Mouse (Mus musculus) kidney, postnatal 0 days (tissue): Measurements from ENCODE around the gene Adamts2. TPM values are rescaled to one million over a fixed set of nuclear protein-coding genes. Genes with fewer than 3 reads are reported as not detected.

Source experiments
- ATAC-seq: fragments of 200-750 bp; cut with Nextera tagmentation; replicated peaks from 2 replicates; pipeline ENCODE4 v1.8.0; 2017; ENCODE audit warnings: low read depth, moderate number of reproducible peaks, moderate TSS enrichment, moderate library complexity; ENCODE audit not compliant: low FRiP score
- DNase-seq: peaks from one replicate; pipeline ENCODE4 v3.0.0-alpha.2; 2016; ENCODE audit warnings: low spot score
- H3K27ac ChIP-seq: fragments of 300-500 bp; sonication (generic); 2 replicates; pipeline ENCODE4 v1.5.1; 2014; ENCODE audit warnings: mild to moderate bottlenecking
- H3K27me3 ChIP-seq: fragments of 300-500 bp; sonication (generic); 2 replicates; pipeline ENCODE4 v1.6.1; 2014; ENCODE audit warnings: low read length, mixed read lengths; ENCODE audit not compliant: insufficient read depth
- H3K36me3 ChIP-seq: fragments of 300-500 bp; sonication (generic); 2 replicates; pipeline ENCODE4 v1.6.1; 2014; ENCODE audit warnings: low read length, mixed read lengths; ENCODE audit not compliant: insufficient read depth
- H3K4me1 ChIP-seq: fragments of 300-500 bp; sonication (generic); replicated peaks from 2 replicates; pipeline ENCODE4 v1.6.1; 2014; ENCODE audit warnings: antibody characterized with exemption, low read length, mixed read lengths; ENCODE audit not compliant: insufficient read depth
- H3K4me2 ChIP-seq: fragments of 300-500 bp; sonication (generic); 2 replicates; pipeline ENCODE4 v1.6.1; 2014; ENCODE audit warnings: mild to moderate bottlenecking, low read length, moderate library complexity, mixed read lengths
- H3K4me3 ChIP-seq: fragments of 300-500 bp; sonication (generic); replicated peaks from 2 replicates; pipeline ENCODE4 v1.5.1; 2014; ENCODE audit warnings: low read depth, low read length
- H3K9ac ChIP-seq: fragments of 300-500 bp; sonication (generic); 2 replicates; pipeline ENCODE4 v1.6.1; 2014; ENCODE audit warnings: low read depth, low read length
- H3K9me3 ChIP-seq: fragments of 300-500 bp; sonication (generic); replicated peaks from 2 replicates; pipeline ENCODE4 v1.6.1; 2016; ENCODE audit warnings: low read length, inconsistent platforms, mixed read lengths
- CTCF ChIP-seq: IDR thresholded peaks from 2 replicates; pipeline ENCODE4 v1.5.1; 2016; ENCODE audit warnings: antibody characterized with exemption, low read depth, mild to moderate bottlenecking, moderate library complexity
- WGBS: fragments of 180-500 bp; shearing (Covaris S2); extraction: QIAGEN DNeasy Blood & Tissue Kit; methylation state at CpG from one replicate; pipeline ENCODE4 v1.1.7; 2014; 5-methylcytosine and 5-hydroxymethylcytosine counted together
- polyA plus RNA-seq: library from polyadenylated mRNA; unstranded; fragments of >200 nt; fragmentation: Nextera tagmentation; extraction: Ambion mirVana; gene quantifications from 2 replicates; pipeline ENCODE4 v1.2.1, GENCODE M21; 2015

Gene Adamts2
- polyA plus RNA-seq, 1 experiment from 2014 or later = 5.0 TPM

- Histone ChIP-seq H3K27ac (no peak overlapping the region), H3K4me1 (no peaks in the 10 kb centered on the region), H3K4me2 (no peak overlapping the region), H3K4me3 (no peak overlapping the region), H3K9me3 (no peaks in the 10 kb centered on the region), H3K36me3 (no peaks in the 10 kb centered on the region), H3K9ac (no peak overlapping the region), H3K27me3 (no peaks in the 10 kb centered on the region)
- 46% methylated on average over 7 of the region's 7 CpGs for whole genome bisulfite sequencing
- ATAC-seq = no peak
- DNase-seq = peak; percentile 61
- TF ChIP-seq CTCF = peak; percentile 74
Measured at GRCm38 (mm10) chr11:50587026-50587425, 14.9 kb upstream of the Adamts2 start.

GRCm38 (mm10) chr11:50587787-50588186 is 14.1 kb upstream of the Adamts2 start:
- peak; percentile 68 for TF ChIP-seq CTCF
- no peak overlapping the region for H3K9ac ChIP-seq
- H3K9me3 ChIP-seq = no peaks in the 10 kb centered on the region
- no peaks in the 10 kb centered on the region for H3K4me1 ChIP-seq
- WGBS = 20% methylated on average over 3 of the region's 3 CpGs
- no peaks in the 10 kb centered on the region for H3K36me3 ChIP-seq
- DNase-seq (peak; percentile 43), ATAC-seq (no peak)
- no peak overlapping the region for H3K4me2 ChIP-seq
- no peak overlapping the region for H3K4me3 ChIP-seq
- no peak overlapping the region for H3K27ac ChIP-seq
- H3K27me3 ChIP-seq = no peaks in the 10 kb centered on the region

- Histone ChIP-seq H3K9me3 (no peaks in the 10 kb centered on the region), H3K27ac (no peak overlapping the region), H3K27me3 (no peaks in the 10 kb centered on the region), H3K4me3 (no peak overlapping the region), H3K36me3 (no peaks in the 10 kb centered on the region), H3K4me1 (no peaks in the 10 kb centered on the region), H3K4me2 (no peak overlapping the region), H3K9ac (no peak overlapping the region)
- ATAC-seq (no peak), DNase-seq (peak; percentile 18)
- peak; percentile 71 for TF ChIP-seq CTCF
- 37% methylated on average over 11 of the region's 11 CpGs for WGBS
Measured at GRCm38 (mm10) chr11:50589060-50589459, 12.8 kb upstream of the Adamts2 start.

- no peak overlapping the region for H3K4me3 ChIP-seq
- no peak overlapping the region for H3K27ac ChIP-seq
- no peak overlapping the region for H3K4me2 ChIP-seq
- WGBS = 62% methylated on average over 13 of the region's 13 CpGs
- no peak for ATAC-seq
- no peaks in the 10 kb centered on the region for H3K9me3 ChIP-seq
- peak; percentile 7 for DNase-seq
- no peaks in the 10 kb centered on the region for H3K4me1 ChIP-seq
- H3K27me3 ChIP-seq = no peaks in the 10 kb centered on the region
- no peak for TF ChIP-seq CTCF
- H3K9ac ChIP-seq = no peak overlapping the region
- H3K36me3 ChIP-seq = no peaks in the 10 kb centered on the region
Measured at GRCm38 (mm10) chr11:50591053-50591452, 10.8 kb upstream of the Adamts2 start.

GRCm38 (mm10) chr11:50592892-50593553 is 8.9 kb upstream of the Adamts2 start:
- 66% methylated on average over 16 of the region's 16 CpGs for WGBS
- no peak for TF ChIP-seq CTCF
- Histone ChIP-seq H3K4me1 (no peaks in the 10 kb centered on the region), H3K4me2 (no peak overlapping the region), H3K27ac (no peak overlapping the region), H3K9ac (no peak overlapping the region), H3K9me3 (no peaks in the 10 kb centered on the region), H3K36me3 (no peaks in the 10 kb centered on the region), H3K4me3 (no peak overlapping the region), H3K27me3 (no peaks in the 10 kb centered on the region)
- no peak for DNase-seq
- no peak for ATAC-seq

GRCm38 (mm10) chr11:50596571-50596970 is 5.3 kb upstream of the Adamts2 start:
- ATAC-seq = no peak
- no peak for TF ChIP-seq CTCF
- WGBS = 83% methylated on average over 2 of the region's 2 CpGs
- Histone ChIP-seq H3K9me3 (no peaks in the 10 kb centered on the region), H3K27ac (no peak overlapping the region), H3K9ac (no peak overlapping the region), H3K4me1 (no peaks in the 10 kb centered on the region; the same call in 1 of the 2 replicates), H3K27me3 (peaks cover 1% of the 10 kb centered on the region), H3K36me3 (no peaks in the 10 kb centered on the region), H3K4me3 (no peak overlapping the region), H3K4me2 (no peak overlapping the region)
- no peak for DNase-seq

GRCm38 (mm10) chr11:50599156-50599555 is 2.7 kb upstream of the Adamts2 start:
- DNase-seq (no peak), ATAC-seq (no peak)
- Histone ChIP-seq H3K27me3 (peaks cover 24% of the 10 kb centered on the region), H3K4me2 (no peak overlapping the region), H3K27ac (no peak overlapping the region), H3K36me3 (no peaks in the 10 kb centered on the region), H3K9ac (no peak overlapping the region), H3K4me1 (peaks cover 7% of the 10 kb centered on the region; the same call in 1 of the 2 replicates), H3K4me3 (no peak overlapping the region), H3K9me3 (no peaks in the 10 kb centered on the region)
- WGBS = 60% methylated on average over 2 of the region's 2 CpGs
- TF ChIP-seq CTCF = peak; percentile 24; the same call in 1 of the 2 replicates
